Mouse (Mus musculus) limb, embryonic 14.5 days (tissue): Measurements from ENCODE around the gene Hspa4. TPM values are rescaled to one million over a fixed set of nuclear protein-coding genes. Genes with fewer than 3 reads are reported as not detected.

ENCODE experiments used
- ATAC-seq: fragments of 200-750 bp; cut with Nextera tagmentation; 2 replicates; pipeline ENCODE4 v1.8.0; 2017; ENCODE audit warnings: low read depth, moderate number of reproducible peaks, moderate TSS enrichment; ENCODE audit not compliant: low FRiP score
- DNase-seq: peaks from one replicate; pipeline ENCODE4 v3.0.0-alpha.2; 2015; ENCODE audit warnings: low spot score
- H3K27ac ChIP-seq: fragments of 300-500 bp; sonication (generic); replicated peaks from 2 replicates; pipeline ENCODE4 v1.5.1; 2014; ENCODE audit warnings: low read depth, mild to moderate bottlenecking, low read length, moderate library complexity, mixed read lengths
- H3K27me3 ChIP-seq: fragments of 300-500 bp; sonication (generic); 2 replicates; pipeline ENCODE4 v1.6.1; 2014; ENCODE audit warnings: low read length, mixed read lengths; ENCODE audit not compliant: control insufficient read depth, insufficient read depth
- H3K36me3 ChIP-seq: fragments of 300-500 bp; sonication (generic); 2 replicates; pipeline ENCODE4 v1.6.1; 2014; ENCODE audit warnings: mild to moderate bottlenecking, low read length, moderate library complexity, mixed read lengths; ENCODE audit not compliant: control insufficient read depth, insufficient read depth
- H3K4me1 ChIP-seq: fragments of 300-500 bp; sonication (generic); 2 replicates; pipeline ENCODE4 v1.6.1; 2014; ENCODE audit warnings: antibody characterized with exemption, low read length, mixed read lengths; ENCODE audit not compliant: control insufficient read depth, insufficient read depth
- H3K4me2 ChIP-seq: fragments of 300-500 bp; sonication (generic); replicated peaks from 2 replicates; pipeline ENCODE4 v1.6.1; 2014; ENCODE audit warnings: low read depth, mild to moderate bottlenecking, low read length, moderate library complexity; ENCODE audit not compliant: severe bottlenecking
- H3K4me3 ChIP-seq: fragments of 300-500 bp; sonication (generic); replicated peaks from 2 replicates; pipeline ENCODE4 v1.5.1; 2014; ENCODE audit warnings: low read length
- H3K9ac ChIP-seq: fragments of 300-500 bp; sonication (generic); 2 replicates; pipeline ENCODE4 v1.6.1; 2014; ENCODE audit warnings: mild to moderate bottlenecking, low read depth, low read length, moderate library complexity; ENCODE audit not compliant: severe bottlenecking
- H3K9me3 ChIP-seq: fragments of 300-500 bp; sonication (generic); 2 replicates; pipeline ENCODE4 v1.6.1; 2016; ENCODE audit warnings: low read length; ENCODE audit not compliant: control insufficient read depth
- POLR2A ChIP-seq: fragments of 200-500 bp; IDR thresholded peaks from 2 replicates; pipeline ENCODE4 v1.8.0; 2012; ENCODE audit warnings: inconsistent platforms, mild to moderate bottlenecking, moderate library complexity, borderline replicate concordance; ENCODE audit not compliant: insufficient read depth, insufficient read length; ENCODE audit errors: extremely low read depth
- WGBS: fragments of 180-500 bp; shearing (Covaris S2); extraction: QIAGEN DNeasy Blood & Tissue Kit; methylation state at CpG from one replicate; pipeline ENCODE4 v1.1.7; 2014; 5-methylcytosine and 5-hydroxymethylcytosine counted together
- polyA plus RNA-seq, 2 experiments: library from polyadenylated mRNA; depleted of rRNA in 1 of 2; stranded (reverse) in 1 of 2; unstranded in 1 of 2; fragments of >200 nt; fragmentation: Nextera tagmentation in 1 of 2; extraction: Ambion mirVana in 1 of 2; gene quantifications; 2 replicates each; pipeline versions ENCODE4 v1.2.1 to v1.2.3; 2012 to 2014

The Hspa4 gene
- polyA plus RNA-seq, 2 experiments, result 62.6 to 79.9 TPM

DNA sequence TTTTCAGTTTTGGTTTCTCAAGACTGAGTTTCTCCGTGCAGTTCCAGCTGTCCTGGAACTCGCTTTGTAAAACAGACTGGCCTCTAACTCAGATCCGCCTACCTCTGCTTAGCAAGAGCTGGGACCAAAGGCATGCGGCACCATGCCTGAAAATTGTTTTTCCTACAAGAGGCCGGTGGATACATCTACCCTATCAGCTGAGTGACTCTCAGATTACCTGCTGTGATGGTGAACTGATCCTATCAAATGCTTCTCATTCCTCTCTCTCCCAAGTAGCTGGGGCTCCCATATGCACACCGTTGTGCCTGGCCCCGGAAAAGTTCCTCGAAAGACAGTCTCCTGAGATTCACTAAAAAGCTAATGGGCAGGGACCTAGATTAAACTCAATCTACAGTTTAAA lies 37.4 kb upstream of the Hspa4 start:
- 68% methylated on average over 8 of the region's 8 CpGs for WGBS
- Histone ChIP-seq H3K4me1 (no peaks in the 10 kb centered on the region), H3K4me2 (no peak overlapping the region), H3K27me3 (no peaks in the 10 kb centered on the region), H3K4me3 (no peak overlapping the region), H3K27ac (no peak overlapping the region), H3K9ac (no peak overlapping the region), H3K36me3 (peaks cover 10% of the 10 kb centered on the region), H3K9me3 (no peaks in the 10 kb centered on the region)
- TF ChIP-seq POLR2A, result no peak
- ATAC-seq (no peak), DNase-seq (no peak)

DNA sequence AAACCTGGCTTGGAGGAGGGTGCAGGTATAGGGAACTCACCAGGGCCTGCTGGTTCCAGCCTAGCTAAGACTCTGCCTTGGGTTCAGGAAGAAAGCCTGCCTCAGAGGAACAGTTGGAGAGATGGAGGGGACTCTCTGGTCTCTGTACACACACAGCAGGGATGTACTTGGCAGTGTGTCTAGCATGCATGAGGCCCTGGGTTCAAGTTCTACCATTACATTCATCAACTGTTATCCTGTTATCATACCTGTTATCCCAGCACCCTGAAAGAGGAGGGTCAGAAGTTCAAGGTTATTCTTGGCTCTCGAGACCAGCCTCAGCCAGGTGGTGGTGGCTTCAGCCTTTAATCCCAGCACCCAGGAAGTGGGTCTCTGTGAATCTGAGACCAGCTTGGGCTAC lies 36.7 kb upstream of the Hspa4 start:
- Histone ChIP-seq H3K4me2 (no peak overlapping the region), H3K9me3 (no peaks in the 10 kb centered on the region), H3K36me3 (peaks cover 16% of the 10 kb centered on the region), H3K27me3 (no peaks in the 10 kb centered on the region), H3K4me1 (no peaks in the 10 kb centered on the region), H3K27ac (no peak overlapping the region), H3K9ac (no peak overlapping the region), H3K4me3 (no peak overlapping the region)
- TF ChIP-seq POLR2A, result no peak
- ATAC-seq (no peak), DNase-seq (no peak)
- WGBS, result 63% methylated on average over 1 of the region's 1 CpGs

DNA sequence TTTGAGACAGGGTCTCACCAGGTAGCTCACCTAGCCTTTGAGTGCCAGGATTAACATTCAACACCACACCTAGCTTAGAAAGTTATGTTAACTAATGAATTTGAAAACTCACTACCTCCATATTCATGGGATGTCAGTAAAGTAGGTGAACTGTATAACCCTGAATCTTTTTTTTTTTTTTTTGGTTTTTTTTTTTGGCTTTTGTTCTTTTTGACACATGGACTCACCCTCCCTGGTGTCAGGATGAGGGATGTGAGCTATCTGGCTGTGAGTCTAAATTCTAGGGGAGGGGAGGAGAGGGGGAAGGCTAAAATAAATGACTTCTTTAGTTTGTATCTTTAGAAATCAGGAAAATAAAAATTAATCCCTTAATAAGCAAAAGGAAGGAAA lies 35.9 kb upstream of the Hspa4 start:
- no peaks in the 10 kb centered on the region for H3K4me1 ChIP-seq
- TF ChIP-seq POLR2A, result no peak
- no peaks in the 10 kb centered on the region for H3K9me3 ChIP-seq
- ATAC-seq (no peak), DNase-seq (no peak)
- no peak overlapping the region for H3K4me2 ChIP-seq
- no peak overlapping the region for H3K4me3 ChIP-seq
- H3K27ac ChIP-seq, result no peak overlapping the region
- H3K27me3 ChIP-seq, result no peaks in the 10 kb centered on the region
- H3K36me3 ChIP-seq, result peaks cover 23% of the 10 kb centered on the region
- no peak overlapping the region for H3K9ac ChIP-seq

DNA sequence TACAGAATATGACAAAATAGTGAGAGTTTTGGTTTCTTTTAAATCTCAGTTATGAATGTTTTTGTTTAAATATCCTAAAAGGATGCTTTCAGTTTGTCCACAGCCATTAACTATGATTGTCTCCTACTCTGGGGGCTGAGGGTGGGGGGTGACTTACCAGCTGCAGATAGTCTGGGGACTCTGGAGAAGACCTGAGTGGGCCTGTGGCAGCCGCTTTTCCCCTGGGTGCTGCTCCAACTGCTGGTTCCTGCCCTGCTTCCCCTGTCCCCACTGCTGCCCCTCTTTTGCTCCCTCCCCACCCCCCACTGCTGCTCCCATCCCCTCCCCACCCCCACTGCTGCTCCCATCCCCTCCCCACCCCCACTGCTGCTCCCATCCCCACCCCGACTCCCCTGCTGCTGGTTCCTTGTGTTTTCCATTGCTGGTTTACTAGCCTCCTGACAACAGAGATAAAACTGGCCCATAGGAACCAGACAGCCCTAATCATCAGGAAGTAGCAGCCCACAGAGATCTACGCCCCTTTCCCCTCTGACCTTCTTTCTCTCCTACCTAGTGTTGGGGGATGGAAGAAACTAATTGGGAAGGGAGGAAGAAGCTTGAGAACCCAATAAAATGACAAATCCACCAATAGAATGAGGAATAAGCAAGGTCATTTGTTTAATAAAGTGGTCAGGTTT lies 35.4 kb upstream of the Hspa4 start:
- Histone ChIP-seq H3K36me3 (peaks cover 29% of the 10 kb centered on the region), H3K4me2 (no peak overlapping the region), H3K9ac (no peak overlapping the region), H3K4me3 (no peak overlapping the region), H3K27ac (no peak overlapping the region), H3K9me3 (no peaks in the 10 kb centered on the region), H3K27me3 (no peaks in the 10 kb centered on the region), H3K4me1 (no peaks in the 10 kb centered on the region)
- no peak for TF ChIP-seq POLR2A
- ATAC-seq (no peak), DNase-seq (no peak)
- WGBS, result 36% methylated on average over 3 of the region's 3 CpGs

DNA sequence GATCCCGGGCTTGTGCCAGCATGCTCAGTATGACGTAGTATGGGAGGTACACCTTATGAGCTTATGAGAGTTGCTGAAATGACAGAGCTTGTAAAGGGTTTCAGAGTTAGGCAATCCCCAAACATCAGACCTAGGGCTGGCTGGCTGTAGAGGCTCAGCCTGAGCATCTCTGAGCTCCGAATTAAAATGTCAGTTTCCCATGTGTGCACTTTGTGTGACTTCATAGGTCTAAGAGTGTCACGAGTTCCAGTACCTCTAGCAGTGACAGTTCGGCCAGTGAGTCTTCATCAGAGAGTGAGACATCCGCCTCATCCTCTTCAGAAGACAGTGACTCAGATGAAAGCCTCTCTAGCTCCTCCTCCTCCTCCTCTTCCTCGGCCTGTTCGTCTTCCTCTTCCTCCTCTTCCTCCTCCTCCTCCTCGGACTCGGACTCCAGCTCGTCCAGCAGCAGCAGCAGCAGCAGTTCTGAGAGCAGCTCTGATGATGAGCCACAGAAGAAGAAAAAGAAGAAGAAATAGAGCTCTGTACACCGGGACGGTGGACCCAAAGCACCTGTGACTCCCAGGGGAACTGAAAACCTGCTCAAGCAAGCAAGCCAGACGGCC lies 31.9 kb upstream of the Hspa4 start:
- Histone ChIP-seq H3K9ac (no peak overlapping the region), H3K9me3 (no peaks in the 10 kb centered on the region), H3K4me1 (no peaks in the 10 kb centered on the region), H3K36me3 (peaks cover 56% of the 10 kb centered on the region), H3K4me3 (no peak overlapping the region), H3K27me3 (no peaks in the 10 kb centered on the region), H3K4me2 (no peak overlapping the region), H3K27ac (no peak overlapping the region)
- no peak for DNase-seq
- 87% methylated on average over 14 of the region's 14 CpGs for WGBS
- no peak for TF ChIP-seq POLR2A
- ATAC-seq, result no peak
